Mouse (Mus musculus) embryo, embryonic 11.5 days (tissue): Measurements from ENCODE around the gene Tmco4.
A peak's percentile ranks its signal among the peaks of the same experiment; 100 is the strongest.

Experiments used
- DNase-seq: peaks from one replicate; pipeline ENCODE4 v3.0.0-alpha.2; 2012; ENCODE audit warnings: low read depth, low spot score

Gene Tmco4

GRCm38 (mm10) chr4:138972827-138973718 lies at the start of gene Tmco4:
Tmco4 (plus strand) TSS chr4:138972888.
- DNase-seq: peak; percentile 31

GRCm38 (mm10) chr4:138925561-138925960 lies 47.1 kb upstream of the Tmco4 start:
- no peak for DNase-seq

GRCm38 (mm10) chr4:138933862-138934261 lies 38.8 kb upstream of the Tmco4 start:
- DNase-seq: no peak

DNA sequence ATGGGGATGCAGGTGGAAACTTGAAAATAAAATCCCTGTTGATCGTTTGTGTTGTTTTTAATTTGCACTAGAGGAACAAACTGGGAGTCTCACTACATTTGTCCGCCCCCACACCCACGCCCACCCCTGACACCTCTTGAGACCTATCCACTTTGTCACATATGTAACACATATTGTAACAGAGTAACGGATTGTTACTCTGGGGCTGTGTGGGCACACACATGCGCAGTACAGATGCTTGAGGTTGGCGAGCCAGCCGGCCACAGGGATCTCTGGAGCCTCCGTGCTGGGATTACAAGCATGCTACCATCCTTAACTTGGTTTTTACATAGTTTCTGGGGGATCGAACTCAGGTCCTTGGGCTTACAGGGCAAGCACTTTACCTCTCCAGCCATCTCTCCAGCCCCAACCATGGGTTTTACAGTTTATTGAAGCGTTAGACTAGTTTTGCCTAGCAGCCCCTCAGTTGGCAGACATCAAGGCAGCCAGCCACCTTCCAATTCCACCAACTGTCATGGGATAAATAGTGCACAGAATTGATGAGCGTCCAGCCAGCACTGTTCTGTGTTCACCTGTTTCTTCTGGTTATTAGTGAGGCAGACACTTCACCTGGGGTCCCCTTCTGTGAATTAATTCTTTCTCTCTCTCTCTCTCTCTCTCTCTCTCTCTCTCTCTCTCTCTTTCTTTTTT lies 38.1 kb upstream of the Tmco4 start:
- no peak for DNase-seq

GRCm38 (mm10) chr4:138938495-138939269 lies 34.0 kb upstream of the Tmco4 start:
- DNase-seq: no peak

- no peak for DNase-seq
These were observed 33.2 kb upstream of the Tmco4 start for GRCm38 (mm10) chr4:138939481-138939880.

GRCm38 (mm10) chr4:138941401-138941800 lies 31.3 kb upstream of the Tmco4 start:
- DNase-seq: no peak

DNA sequence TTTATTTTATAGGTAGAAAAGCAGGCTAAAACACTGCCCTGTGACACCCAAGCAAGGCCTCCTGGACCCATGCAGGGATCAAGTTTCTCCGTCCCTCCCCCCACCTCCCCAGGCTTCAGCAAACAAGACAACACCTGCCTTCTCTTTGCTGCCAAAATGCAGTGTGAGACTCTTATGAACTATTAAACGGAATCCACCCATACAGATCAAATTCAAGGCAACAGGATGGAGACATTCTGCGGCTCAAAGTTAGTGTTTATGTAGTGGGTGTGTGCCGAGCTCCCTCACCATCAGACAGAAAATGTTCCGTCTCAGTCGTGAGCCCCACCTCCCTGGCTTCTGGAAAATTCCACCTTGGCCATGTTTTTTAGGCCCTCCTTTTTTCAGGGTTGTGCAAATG lies 30.7 kb upstream of the Tmco4 start:
- no peak for DNase-seq

DNA sequence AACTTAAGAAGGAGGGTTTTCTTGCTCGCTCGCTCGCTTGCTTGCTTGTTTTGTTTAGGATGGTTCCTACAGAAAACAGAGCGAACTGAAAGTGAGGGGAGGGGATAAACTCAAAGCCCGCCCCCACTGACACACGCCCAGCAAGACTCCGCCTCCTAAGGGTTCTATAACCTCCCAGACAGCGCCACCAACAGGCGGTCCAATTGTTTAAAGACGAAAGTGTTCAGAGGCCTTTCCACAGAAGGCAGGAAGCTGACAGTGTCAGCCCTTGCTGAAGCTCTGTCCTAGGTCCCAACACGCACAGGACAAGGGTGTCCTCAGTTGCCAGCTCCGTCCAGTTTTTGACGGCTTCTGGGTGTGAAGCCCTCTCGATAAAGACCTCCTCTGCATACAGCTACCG lies 29.0 kb upstream of the Tmco4 start:
- DNase-seq: peak; percentile 44

GRCm38 (mm10) chr4:138948257-138948656 lies 24.4 kb upstream of the Tmco4 start:
- no peak for DNase-seq

- no peak for DNase-seq
These were observed 14.1 kb upstream of the Tmco4 start for GRCm38 (mm10) chr4:138958612-138959011.

- no peak for DNase-seq
These were observed 13.6 kb upstream of the Tmco4 start for GRCm38 (mm10) chr4:138959120-138959519.

DNA sequence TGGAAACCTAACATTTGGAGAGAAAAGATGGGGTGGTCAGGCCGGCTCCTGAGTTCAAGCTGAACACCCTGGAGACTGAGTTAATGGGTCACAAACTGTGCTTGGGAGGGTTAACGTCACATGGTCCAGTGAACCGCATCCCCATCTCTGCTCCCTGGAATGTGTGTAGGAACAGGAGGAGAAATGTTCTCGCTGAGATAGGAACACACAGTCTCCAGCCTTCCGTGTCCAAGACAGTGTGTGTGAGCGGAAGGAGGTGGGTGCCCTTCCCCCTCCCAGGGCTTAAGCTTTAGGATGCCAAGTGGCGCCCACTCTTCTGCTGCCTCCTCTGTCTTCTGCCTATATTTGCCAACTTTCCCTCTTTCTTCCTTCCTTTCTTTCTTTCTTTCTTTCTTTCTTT lies 12.8 kb upstream of the Tmco4 start:
- no peak for DNase-seq

- DNase-seq: no peak
These were observed 10.0 kb upstream of the Tmco4 start for GRCm38 (mm10) chr4:138962719-138963118.

GRCm38 (mm10) chr4:138965871-138966270 lies 6.8 kb upstream of the Tmco4 start:
- DNase-seq: no peak

- DNase-seq: no peak
These were observed 5.8 kb upstream of the Tmco4 start, which contains the start of gene Rnf186 for GRCm38 (mm10) chr4:138966866-138967265. Rnf186 (plus strand) TSS chr4:138967112.

DNA sequence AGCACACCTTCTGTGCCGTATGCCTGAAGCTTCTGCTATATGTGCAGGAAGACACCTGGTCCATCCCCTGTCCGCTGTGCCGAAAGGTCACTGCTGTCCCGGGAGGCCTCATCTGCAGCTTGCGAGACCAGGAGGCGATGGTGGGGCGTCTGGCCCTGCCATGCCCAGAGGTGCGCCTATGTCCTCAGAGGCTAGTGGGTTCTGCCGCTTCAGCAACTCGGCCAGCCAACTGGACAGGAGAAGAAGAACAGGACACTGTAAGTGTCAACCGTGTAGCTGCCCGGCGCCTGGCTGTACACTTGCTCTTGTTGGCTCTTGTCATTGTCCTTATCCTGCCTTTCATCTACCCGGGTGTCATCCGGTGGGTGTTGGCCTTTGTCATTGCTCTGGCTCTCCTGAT lies 5.2 kb upstream of the Tmco4 start:
- no peak for DNase-seq

DNA sequence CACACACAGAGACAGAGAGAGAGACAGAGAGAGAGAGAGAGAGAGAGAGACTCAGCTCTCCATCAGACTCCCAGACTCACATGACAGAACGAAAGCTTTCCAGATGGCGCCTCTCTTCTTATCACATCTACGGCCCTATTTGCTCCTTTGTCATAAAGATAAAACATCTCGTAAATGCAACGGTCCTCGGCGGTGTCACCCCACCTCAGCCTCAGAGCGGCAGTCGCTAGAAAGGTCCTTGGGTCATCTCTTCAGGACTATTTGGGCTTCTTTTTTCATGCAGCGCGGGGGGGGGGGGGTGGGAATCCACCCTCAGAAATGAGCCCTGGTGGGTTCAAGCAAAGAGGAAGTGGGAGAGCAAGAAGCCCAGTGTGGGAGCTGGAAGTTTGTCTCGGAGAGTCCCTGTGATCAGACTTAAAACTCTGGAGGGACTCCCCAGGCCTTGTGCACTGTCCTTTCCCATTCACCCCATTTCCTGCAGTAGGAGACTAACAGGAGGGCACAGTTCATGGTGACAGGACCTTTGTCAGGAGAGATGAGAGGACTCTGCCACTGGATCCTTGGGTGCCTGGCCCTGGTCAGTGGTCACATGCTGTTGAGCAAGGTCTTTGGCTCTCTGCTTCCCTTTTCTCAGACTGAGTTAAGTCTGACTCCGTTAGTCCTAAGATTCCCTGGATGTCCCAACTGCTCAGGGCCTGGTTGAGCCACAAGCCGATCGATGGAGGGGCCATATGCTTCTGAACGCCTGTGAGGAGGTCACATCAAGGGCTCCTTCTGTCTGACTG lies 3.7 kb upstream of the Tmco4 start:
- DNase-seq: no peak

DNA sequence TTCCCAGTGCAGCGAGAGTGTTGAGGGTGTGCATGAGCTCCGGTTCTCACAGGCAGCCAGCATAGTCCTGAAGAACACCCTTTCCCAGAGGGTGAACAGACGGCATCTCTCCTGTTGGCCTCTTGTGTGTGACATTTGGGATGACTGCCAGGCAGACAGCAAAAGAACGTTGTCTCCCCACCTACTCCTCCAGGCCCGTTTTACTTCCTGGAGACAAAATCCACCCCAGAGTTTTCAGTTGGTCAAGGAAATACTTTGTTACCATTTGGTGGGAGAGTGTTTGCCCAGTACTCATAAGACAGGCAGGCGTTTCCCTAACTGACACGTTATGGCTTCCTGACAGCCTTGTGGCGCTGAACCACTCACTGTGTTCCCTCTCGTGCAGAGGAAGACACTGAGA lies 3.0 kb upstream of the Tmco4 start:
- DNase-seq: no peak

DNA sequence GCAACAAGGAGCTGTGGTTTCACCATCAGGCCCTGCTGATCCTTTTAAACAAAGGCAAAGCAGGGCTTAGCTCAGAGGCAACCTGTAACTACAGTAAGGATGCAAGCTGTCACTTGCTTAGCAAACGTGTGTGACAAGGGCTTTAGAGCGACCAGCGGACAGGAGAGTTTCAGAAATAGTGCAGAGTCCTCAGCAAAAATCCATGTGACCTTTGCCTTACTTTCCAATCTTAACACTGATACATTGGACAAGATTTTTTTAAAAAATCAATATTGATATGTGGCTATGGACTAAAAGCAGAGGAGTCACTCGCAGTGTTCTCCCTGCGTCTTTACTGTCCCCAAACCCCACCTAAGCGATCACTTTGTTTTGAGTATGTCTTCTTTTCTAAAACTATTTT lies 1.3 kb upstream of the Tmco4 start:
- no peak for DNase-seq

GRCm38 (mm10) chr4:138972139-138972826 lies 405 bp upstream of the Tmco4 start:
- peak; percentile 26 for DNase-seq
